Comparison of ENCODE assay signal across 8 mouse cellular contexts in genomic region chr14:61327007-61327406, GRCm38 (mm10). TPM values are rescaled to one million over a fixed set of nuclear protein-coding genes. Genes with fewer than 3 reads are reported as not detected.
DNase-seq lines count a peak whose midpoint lies in the region; ATAC-seq and TF ChIP-seq lines count a peak whose summit lies in the region.
"Not testable (repeated sequence)": the region's sequence is repeated elsewhere in the genome, so short reads cannot be mapped to it uniquely, and the experiment has no call there.

No protein-coding gene starts in this region.

- H3K27ac ChIP-seq in layer of hippocampus, adult 2 months: peak overlapping the region; percentile 92
- not testable (repeated sequence) for H3K27ac ChIP-seq in lung, postnatal 0 days (ENCODE audit: low read length)

- H3K27me3 ChIP-seq in lung, postnatal 0 days (replicated peaks; ENCODE audit: insufficient read depth, low read length): not testable (repeated sequence)

- not testable (repeated sequence) for H3K4me2 ChIP-seq in lung, postnatal 0 days (replicated peaks; ENCODE audit: low read depth, low read length)

- not testable (repeated sequence) for H3K9ac ChIP-seq in lung, postnatal 0 days (replicated peaks; ENCODE audit: low read depth)

- H3K36me3 ChIP-seq in lung, postnatal 0 days (ENCODE audit: insufficient read depth, low read length): not testable (repeated sequence)

- not testable (repeated sequence) for H3K9me3 ChIP-seq in lung, postnatal 0 days (ENCODE audit: low read length)

- TF ChIP-seq CTCF in layer of hippocampus, adult 2 months (conservative IDR thresholded peaks at IDR 0.05): peak; percentile 62
- peak; percentile 26; the same call in 1 of the 2 replicates for TF ChIP-seq CTCF in lung, postnatal 0 days (IDR thresholded peaks at IDR 0.05)

- not testable (repeated sequence) for TF ChIP-seq EP300 in lung, postnatal 0 days (IDR thresholded peaks at IDR 0.05)

- ATAC-seq in lung, postnatal 0 days: not testable (repeated sequence)

- 26% methylated on average over 6 of the region's 6 CpGs for WGBS in lung, postnatal 0 days

- H3K4me3 ChIP-seq in layer of hippocampus, adult 2 months; lung, postnatal 0 days (ENCODE audit: low read depth, low read length): not testable (repeated sequence)

- peak; percentile 50 for DNase-seq in CD4-positive, CD25-positive, alpha-beta regulatory T cell, adult 2 months (ENCODE audit: low read depth, low spot score)
- DNase-seq in R1 (ENCODE audit: low read depth, low spot score): peak; percentile 49
- peak; percentile 60 for DNase-seq in brain, adult 2 months (ENCODE audit: low read depth, low spot score)
- DNase-seq in cerebellum, postnatal 14 days: peak; percentile 40 to 48
- DNase-seq in heart, adult 11 months: peak; percentile 82
- DNase-seq in layer of hippocampus, adult 2 months (ENCODE audit: low spot score in 2 of 2); lung, postnatal 0 days (ENCODE audit: low spot score): not testable (repeated sequence)
- DNase-seq in urinary bladder, postnatal 14 days (ENCODE audit: low spot score): peak; percentile 13

- H3K4me1 ChIP-seq in lung, postnatal 0 days (ENCODE audit: insufficient read depth, low read depth, low read length): not testable (repeated sequence)

RNA-seq across cellular contexts. Expression of gene Arl11, which starts 17.5 kb away (rescaled TPM):
- under 1 TPM; 0.32 to 0.41 TPM for total RNA-seq in layer of hippocampus, adult 2 months (2021)
- polyA plus RNA-seq in lung, postnatal 0 days (2015; fragmentation: Nextera tagmentation; extraction: Ambion mirVana): 4.6 and 5.0 TPM in 2 replicates

RNA-seq across cellular contexts. Expression of gene Ebpl, which starts 33.2 kb away (rescaled TPM):
- 1 to 10 TPM; 6.3 to 7.2 TPM for total RNA-seq in layer of hippocampus, adult 2 months (2021)
- 2.9 and 3.6 TPM in 2 replicates for polyA plus RNA-seq in lung, postnatal 0 days (2015; fragmentation: Nextera tagmentation; extraction: Ambion mirVana)
